ENCODE assay signal across 11 mouse cellular contexts in the genomic region with DNA sequence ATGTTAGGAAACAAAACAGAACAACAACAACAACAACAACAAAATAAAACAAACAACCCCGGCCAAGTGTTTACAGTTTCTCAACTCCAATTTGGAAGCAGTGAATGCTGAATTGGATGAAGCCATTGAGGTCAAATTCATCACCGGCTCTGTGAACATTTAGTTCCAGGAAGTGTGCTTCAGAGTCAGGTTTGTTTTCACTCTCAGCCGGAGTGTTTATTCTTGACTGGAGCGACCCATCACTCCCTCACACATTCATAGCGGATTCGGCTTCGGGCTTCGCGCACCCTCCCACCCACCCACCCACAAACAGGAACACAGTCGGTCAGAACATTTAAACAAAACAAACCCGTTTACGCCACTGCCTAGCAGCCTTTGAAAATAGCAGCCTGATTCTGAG.
A peak's percentile ranks its signal among the peaks of the same experiment; 100 is the strongest.
DNase-seq lines count a peak whose midpoint lies in the region; ATAC-seq lines count a peak whose summit lies in the region.
"Had no signal": no experiment of that assay in that cellular context is flagged by ENCODE, and none has a peak within 500 bp of the region (broad histone marks: within the 10 kb centered on the region; RNA-seq: fewer than 3 reads in every experiment).

No protein-coding gene starts in this region.

- no peaks in the 10 kb centered on the region for H3K27me3 ChIP-seq in kidney, embryonic 14.5 days (ENCODE audit: control insufficient read depth, insufficient read depth, low read length)
- H3K27me3 ChIP-seq in embryonic facial prominence, embryonic 15.5 days: peaks cover 12% of the 10 kb centered on the region
- H3K27me3 ChIP-seq in limb, embryonic 10.5 days (ENCODE audit: low read depth, poor library complexity, severe bottlenecking): peaks cover 8% of the 10 kb centered on the region; the same call in 1 of the 2 replicates

- no peak for ATAC-seq in kidney, embryonic 14.5 days (ENCODE audit: low FRiP score, low TSS enrichment)
- no peak for ATAC-seq in embryonic facial prominence, embryonic 15.5 days (ENCODE audit: insufficient number of reproducible peaks, low FRiP score, low TSS enrichment, low read depth)
- no peak for ATAC-seq in activated CD4-positive, CD25-positive, alpha-beta regulatory T cell, adult 4 months
- ATAC-seq in megakaryocyte, adult 5-6 weeks (ENCODE audit: poor library complexity, severe bottlenecking): no peak

- H3K4me3 ChIP-seq in kidney, embryonic 14.5 days (ENCODE audit: low read length): peak overlapping the region; percentile 28
- H3K4me3 ChIP-seq in embryonic facial prominence, embryonic 15.5 days (replicated peaks): no peak overlapping the region
- H3K4me3 ChIP-seq in limb, embryonic 10.5 days: peak overlapping the region; percentile 39

- 16% methylated on average over 12 of the region's 12 CpGs for WGBS in kidney, embryonic 14.5 days
- 44% methylated on average over 12 of the region's 12 CpGs for WGBS in embryonic facial prominence, embryonic 15.5 days
- WGBS in limb, embryonic 10.5 days: 30% methylated on average over 12 of the region's 12 CpGs

- H3K4me1 ChIP-seq in kidney, embryonic 14.5 days (ENCODE audit: control insufficient read depth, insufficient read depth, low read length): 0 out of 2 replicates have a peak, but pooled peaks cover under 1% of the 10 kb centered on the region
- 0 out of 2 replicates have a peak, but pooled peaks cover 3% of the 10 kb centered on the region for H3K4me1 ChIP-seq in embryonic facial prominence, embryonic 15.5 days
- H3K4me1 ChIP-seq in limb, embryonic 10.5 days: peaks cover 80% of the 10 kb centered on the region

- no peaks in the 10 kb centered on the region for H3K9me3 ChIP-seq in kidney, embryonic 14.5 days (ENCODE audit: control insufficient read depth, low read length)
- H3K9me3 ChIP-seq in embryonic facial prominence, embryonic 15.5 days (replicated peaks): no peaks in the 10 kb centered on the region
- H3K9me3 ChIP-seq in limb, embryonic 10.5 days (replicated peaks): no peaks in the 10 kb centered on the region

- H3K4me2 ChIP-seq in kidney, embryonic 14.5 days (replicated peaks; ENCODE audit: low read depth, low read length): peak overlapping the region; percentile 43
- peak overlapping the region; percentile 6; the same call in 1 of the 2 replicates for H3K4me2 ChIP-seq in embryonic facial prominence, embryonic 15.5 days (replicated peaks)

- DNase-seq in kidney, postnatal 4 days: no peak
- DNase-seq in limb, embryonic 10.5 days (ENCODE audit: low spot score): peak; percentile 46
- peak; percentile 37 for DNase-seq in neural tube, embryonic 10.5 days (ENCODE audit: extremely low spot score, low spot score)
- DNase-seq in frontal cortex, postnatal 14 days (ENCODE audit: low spot score in 2 of 2): no peak
- DNase-seq: cerebellum, adult 11-12 months; gastrocnemius, postnatal 10 days; layer of hippocampus, postnatal 36 days had no signal

- H3K27ac ChIP-seq in kidney, embryonic 14.5 days (ENCODE audit: low read depth, low read length): no peak overlapping the region
- H3K27ac ChIP-seq in embryonic facial prominence, embryonic 15.5 days (replicated peaks): no peak overlapping the region
- H3K27ac ChIP-seq in limb, embryonic 10.5 days: peak overlapping the region; percentile 83

- no peaks in the 10 kb centered on the region for H3K36me3 ChIP-seq in kidney, embryonic 14.5 days (ENCODE audit: control insufficient read depth, insufficient read depth, low read length)
- H3K36me3 ChIP-seq in embryonic facial prominence, embryonic 15.5 days: no peaks in the 10 kb centered on the region
- H3K36me3 ChIP-seq in limb, embryonic 10.5 days: no peaks in the 10 kb centered on the region

- H3K9ac ChIP-seq in kidney, embryonic 14.5 days (ENCODE audit: low read depth, low read length): peak overlapping the region; percentile 8; the same call in 1 of the 2 replicates
- H3K9ac ChIP-seq in embryonic facial prominence, embryonic 15.5 days: no peak overlapping the region

Comparison
In these comparisons a context has a peak if more than half of its experiments do, and no peak if none do; other contexts are left out.
1. DNase-seq: peak in limb, embryonic 10.5 days (single experiment) and neural tube, embryonic 10.5 days (single experiment); none in kidney, postnatal 4 days (0 of 2) and frontal cortex, postnatal 14 days (0 of 2).